Mouse (Mus musculus): Measurements from ENCODE around the gene C1galt1. TPM values are rescaled to one million over a fixed set of nuclear protein-coding genes. Genes with fewer than 3 reads are reported as not detected.

The C1galt1 gene
- total and polyA plus RNA-seq, 3 experiments: 7.0 to 22.2 (median 12.2) TPM

GRCm38 (mm10) chr6:7830793-7831192 is 13.8 kb upstream of the C1galt1 start:
- Histone ChIP-seq H3K36me3 (replicated peaks in 1 of 2; ENCODE audit: control insufficient read depth in 1 of 2, insufficient read depth in 1 of 2, low read length in 1 of 2) (no peaks in the 10 kb centered on the region), H3K4me1 (ENCODE audit: control insufficient read depth in 1 of 2, insufficient read depth in 2 of 2) (peaks cover 4 to 13% of the 10 kb centered on the region in 2 experiments; a peak in 3 of 4 replicates), H3K27ac (ENCODE audit: insufficient read depth, low read depth) (no peak overlapping the region), H3K9ac (ENCODE audit: insufficient read depth, low read depth) (no peak overlapping the region), H3K4me3 (replicated peaks in 1 of 3; ENCODE audit: low read depth in 2 of 3, low read length in 2 of 3, poor library complexity in 1 of 3) (no peak overlapping the region), H3K79me2 (replicated peaks; ENCODE audit: control insufficient read depth, extremely low read depth, insufficient read depth, poor library complexity, severe bottlenecking) (no peaks in the 10 kb centered on the region), H3K9me3 (replicated peaks; ENCODE audit: low read length) (no peaks in the 10 kb centered on the region), H3K27me3 (replicated peaks) (no peaks in the 10 kb centered on the region), H3K4me2 (ENCODE audit: insufficient read depth, low read depth, poor library complexity, severe bottlenecking) (peak overlapping the region; percentile 37; the same call in 1 of the 2 replicates)
- in situ Hi-C loops (cut with MboI; ENCODE audit: low pct_ligation_motif_present, low pct_unique_long_range_greater_than_20kb, low sequenced_read_pairs) (no loop called here), dilution Hi-C loops (cut with MboI; ENCODE audit: extremely low pct_ligation_motif_present, extremely low pct_unique_long_range_greater_than_20kb, low sequenced_read_pairs) (no loop called here)
- TF ChIP-seq ELF1 (IDR thresholded peaks at IDR 0.05; ENCODE audit: low read depth, low read length): peak; percentile 44; the same call in 1 of the 2 replicates
- no peak for TF ChIP-seq ZC3H11A (IDR thresholded peaks at IDR 0.05; ENCODE audit: low read depth, low read length)
- peak; percentile 40; the same call in 1 of the 2 replicates for TF ChIP-seq BHLHE40 (IDR thresholded peaks at IDR 0.05; ENCODE audit: low read depth, low read length)
- peak; percentile 78 for TF ChIP-seq ETS1 (conservative IDR thresholded peaks at IDR 0.05; ENCODE audit: low read depth, low read length)
- peak; percentile 40 for DNase-seq (ENCODE audit: extremely low read depth)

GRCm38 (mm10) chr6:7832564-7833175 is 12.0 kb upstream of the C1galt1 start:
- TF ChIP-seq CTCF (conservative IDR thresholded peaks at IDR 0.05 in 1 of 2, IDR thresholded peaks at IDR 0.05 in 1 of 2; ENCODE audit: low read depth in 2 of 2, low read length in 2 of 2): no peak
- no peak for TF ChIP-seq E2F4 (IDR thresholded peaks at IDR 0.05; ENCODE audit: insufficient replicate concordance, low read depth, low read length)
- TF ChIP-seq HCFC1 (IDR thresholded peaks at IDR 0.05; ENCODE audit: low read depth, low read length): no peak
- TF ChIP-seq USF2 (conservative IDR thresholded peaks at IDR 0.05; ENCODE audit: low read depth, low read length): no peak
- no peak for TF ChIP-seq JUND (conservative IDR thresholded peaks at IDR 0.05; ENCODE audit: low read depth, low read length)
- TF ChIP-seq TCF12 (IDR thresholded peaks at IDR 0.05; ENCODE audit: low read depth, low read length): no peak
- no peak for TF ChIP-seq ZNF384 (IDR thresholded peaks at IDR 0.05; ENCODE audit: low read depth, low read length)
- no peak for TF ChIP-seq PAX5 (IDR thresholded peaks at IDR 0.05; ENCODE audit: low read length)
- Histone ChIP-seq H3K4me2 (ENCODE audit: insufficient read depth, low read depth, poor library complexity, severe bottlenecking) (no peak overlapping the region), H3K9me3 (replicated peaks; ENCODE audit: low read length) (no peaks in the 10 kb centered on the region), H3K27me3 (replicated peaks) (no peaks in the 10 kb centered on the region), H3K79me2 (replicated peaks; ENCODE audit: control insufficient read depth, extremely low read depth, insufficient read depth, poor library complexity, severe bottlenecking) (no peaks in the 10 kb centered on the region), H3K4me3 (replicated peaks in 1 of 3; ENCODE audit: low read depth in 2 of 3, low read length in 2 of 3, poor library complexity in 1 of 3) (no peak overlapping the region), H3K4me1 (ENCODE audit: control insufficient read depth in 1 of 2, insufficient read depth in 2 of 2) (peaks cover 4 to 13% of the 10 kb centered on the region in 2 experiments; a peak in 3 of 4 replicates), H3K9ac (ENCODE audit: insufficient read depth, low read depth) (no peak overlapping the region), H3K36me3 (replicated peaks in 1 of 2; ENCODE audit: control insufficient read depth in 1 of 2, insufficient read depth in 1 of 2, low read length in 1 of 2) (no peaks in the 10 kb centered on the region), H3K27ac (ENCODE audit: insufficient read depth, low read depth) (no peak overlapping the region)
- in situ Hi-C loops (cut with MboI; ENCODE audit: low pct_ligation_motif_present, low pct_unique_long_range_greater_than_20kb, low sequenced_read_pairs) (no loop called here), dilution Hi-C loops (cut with MboI; ENCODE audit: extremely low pct_ligation_motif_present, extremely low pct_unique_long_range_greater_than_20kb, low sequenced_read_pairs) (no loop called here)
- no peak for DNase-seq (ENCODE audit: extremely low read depth)
